Mouse (Mus musculus): ENCODE data around the gene Zfp385a.

- TF ChIP-seq CTCF (IDR thresholded peaks at IDR 0.05; ENCODE audit: borderline replicate concordance, insufficient read depth, low read length) = no peak
- TF ChIP-seq POLR2A (IDR thresholded peaks at IDR 0.05; ENCODE audit: low read depth, low read length) = no peak
These were observed 2.8 kb downstream of the Zfp385a start for GRCm38 (mm10) chr15:103336996-103337667.

Measured in embryonic fibroblast, embryonic 13.5 days (primary cell).